Mouse (Mus musculus): ENCODE results near the gene D5Ertd579e.

The D5Ertd579e gene

DNA sequence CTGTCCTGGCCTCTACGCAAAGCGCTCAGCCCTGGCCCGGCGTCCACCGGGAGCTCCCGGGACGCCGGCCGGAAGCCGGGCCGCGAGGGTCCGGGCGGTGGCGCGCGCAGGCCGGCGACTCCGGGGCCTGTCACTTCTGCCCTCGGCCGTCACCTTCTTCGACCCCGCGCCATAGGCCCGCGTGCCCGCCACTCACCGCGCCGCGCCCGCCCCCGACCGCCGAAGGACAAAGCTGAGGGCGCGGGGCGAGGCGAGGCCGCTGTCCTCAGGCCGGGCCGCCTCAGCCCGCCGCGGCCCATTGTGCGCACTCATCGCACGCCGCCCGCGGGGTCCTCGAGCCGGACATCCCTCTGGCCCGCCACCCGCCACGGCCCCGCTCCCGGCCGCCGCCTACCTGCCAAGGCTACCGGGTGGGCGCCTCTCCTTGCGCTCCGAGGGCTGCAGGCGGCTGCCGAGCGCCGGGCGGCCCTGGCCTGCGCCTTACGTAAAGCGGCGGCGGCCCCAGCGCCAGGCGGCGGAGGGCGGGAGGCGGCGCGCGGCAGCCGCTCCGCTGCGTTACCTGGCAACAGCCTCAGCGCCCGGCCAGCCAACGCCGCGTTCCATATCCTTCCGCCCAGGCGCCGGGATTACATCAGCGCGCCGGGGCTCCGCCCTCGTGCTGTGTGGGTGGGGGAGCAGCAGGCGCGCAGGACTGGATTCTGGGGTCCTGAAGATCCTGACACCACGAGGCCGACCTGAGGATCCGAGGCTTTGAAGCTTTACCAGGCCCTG is at the start of gene D5Ertd579e:
D5Ertd579e (minus strand) TSS at position 564 of the 771 bp plus-strand sequence.
- peak; percentile 95 to 97 for DNase-seq

DNA sequence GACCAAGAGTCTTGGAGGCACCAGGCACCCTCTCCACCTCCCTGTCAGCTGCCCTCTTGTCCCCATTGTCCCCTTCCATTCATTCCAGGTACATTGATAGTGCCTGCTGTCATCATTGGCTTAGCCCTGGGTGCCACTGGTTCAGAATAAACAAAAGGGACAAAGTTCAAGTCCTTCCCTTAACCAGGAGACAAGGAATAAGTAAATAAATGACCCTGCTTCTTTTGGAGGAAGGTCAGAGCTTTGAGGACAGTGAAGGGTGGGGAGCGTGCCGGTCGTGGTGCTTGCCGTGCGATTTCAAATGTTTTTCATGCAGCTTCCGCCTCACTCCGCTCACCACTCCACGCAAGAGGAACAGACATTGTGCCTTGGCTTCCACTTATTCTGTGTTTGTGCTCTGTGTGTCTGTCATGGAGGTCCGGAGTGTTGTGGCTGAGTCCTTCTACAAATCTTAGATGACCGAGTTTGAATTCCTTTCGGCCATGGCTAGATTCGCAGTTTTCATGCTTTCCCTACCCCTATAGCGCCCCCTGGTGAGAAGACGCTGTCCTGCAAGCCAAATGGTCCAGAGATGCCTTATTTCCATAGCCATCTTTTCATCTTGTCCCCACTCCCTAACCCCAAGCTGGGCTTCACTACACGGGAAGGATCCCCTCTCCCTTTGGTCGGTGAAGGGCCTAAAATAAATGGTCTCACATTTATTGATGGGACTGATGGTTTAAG is 46.5 kb upstream of the D5Ertd579e start:
- peak; percentile 90 to 93 for DNase-seq

DNA sequence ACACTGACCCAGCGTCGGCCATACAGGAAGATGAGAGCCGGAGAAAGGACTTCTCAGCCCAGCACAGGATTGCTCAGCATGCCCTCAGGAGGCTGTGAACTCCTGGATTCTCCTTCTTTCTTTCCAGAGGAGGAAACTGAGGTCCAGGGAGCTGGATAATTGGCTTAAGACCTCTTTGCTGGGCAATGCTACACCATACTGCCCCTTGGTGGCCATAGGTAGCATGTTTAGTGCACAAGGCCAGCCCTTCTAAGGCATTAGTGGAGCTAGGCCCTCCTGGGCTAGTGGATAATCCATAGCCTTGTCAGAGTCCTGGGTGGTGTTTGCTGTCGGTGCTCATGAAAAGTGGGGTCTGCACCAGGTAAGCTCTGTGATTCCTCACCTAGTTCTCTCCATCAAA is 44.0 kb upstream of the D5Ertd579e start:
- peak; percentile 76 to 85 for DNase-seq

DNA sequence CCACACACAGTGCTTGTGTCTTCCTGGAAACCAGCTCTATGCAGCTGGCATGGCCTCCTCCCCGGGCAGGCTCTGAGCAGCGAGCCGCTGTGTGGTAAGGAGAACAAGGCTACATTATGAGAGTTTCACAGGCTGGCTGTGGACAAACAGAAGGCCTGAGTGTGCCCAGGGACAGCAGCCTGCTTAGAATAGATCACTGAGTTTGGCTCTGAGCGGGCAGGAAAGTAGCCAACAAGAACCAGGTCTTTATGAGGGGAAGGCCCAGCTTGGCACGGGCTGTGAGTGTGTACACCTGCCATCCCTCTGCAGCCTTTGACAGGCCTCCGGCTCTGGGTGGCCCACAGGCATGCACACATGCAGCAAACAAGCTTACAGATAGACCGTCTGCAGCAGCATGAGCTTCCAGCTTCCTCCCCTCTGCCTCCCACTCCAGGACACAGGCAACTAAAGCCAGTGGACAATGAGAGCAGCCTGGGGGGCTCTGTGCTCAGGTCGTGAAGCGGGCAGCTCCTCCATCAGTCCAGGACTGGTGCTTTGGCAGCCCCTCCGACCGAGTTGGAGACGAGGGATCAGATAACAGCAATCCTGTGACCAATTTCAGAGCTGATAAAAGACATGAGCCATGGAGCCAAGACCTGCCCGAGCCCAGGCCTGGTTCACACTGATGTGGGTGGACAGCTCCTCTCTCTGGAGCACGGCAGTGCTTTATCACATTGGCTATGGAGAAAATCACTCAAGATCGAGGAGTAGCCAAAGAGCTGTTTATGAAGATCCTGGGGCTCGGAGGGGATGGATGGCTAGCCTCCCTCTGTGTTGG is 43.2 kb upstream of the D5Ertd579e start:
- peak; percentile 90 to 93 for DNase-seq

DNA sequence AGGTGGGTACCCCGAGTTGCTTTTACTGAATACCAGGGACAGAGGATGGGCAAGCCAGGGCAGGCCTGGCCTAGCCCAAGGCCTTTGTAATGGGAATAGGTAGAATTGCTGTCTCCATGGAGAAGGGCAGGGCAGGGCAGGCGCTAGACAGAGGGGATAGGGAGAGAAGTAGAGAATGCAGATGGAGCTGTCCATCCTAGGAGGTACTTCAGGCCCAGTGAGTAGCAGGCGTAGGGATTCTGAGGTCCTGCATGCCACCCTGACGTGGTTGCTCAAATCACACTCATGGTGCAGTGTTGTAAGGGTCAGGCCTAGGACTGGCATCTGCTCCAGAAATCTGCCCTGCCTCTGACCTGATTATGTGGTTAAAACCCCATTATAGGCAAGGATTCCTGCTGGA is 41.9 kb upstream of the D5Ertd579e start:
- DNase-seq, result peak in 1 of 2 experiments; percentile 24

DNA sequence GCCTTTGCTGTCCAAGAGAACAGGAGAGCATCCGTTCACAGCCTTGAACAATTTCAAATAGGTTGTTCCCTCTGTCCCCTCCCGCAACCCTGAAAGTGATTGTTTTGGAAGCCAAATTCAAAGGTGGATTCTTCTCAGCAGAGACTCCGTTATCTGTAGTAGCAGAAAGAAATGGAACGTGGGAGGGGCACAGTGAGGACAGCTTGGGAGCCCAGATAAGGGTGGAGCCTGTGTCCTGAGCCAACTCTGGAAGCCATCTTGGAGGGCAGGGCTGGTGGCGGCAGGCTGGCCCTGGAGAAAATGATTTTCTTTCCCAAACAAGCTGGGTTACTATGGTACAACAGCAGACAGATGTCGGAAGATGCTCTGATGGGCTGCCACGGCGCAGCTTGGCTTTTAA is 40.2 kb upstream of the D5Ertd579e start:
- peak; percentile 46 to 52 for DNase-seq

DNA sequence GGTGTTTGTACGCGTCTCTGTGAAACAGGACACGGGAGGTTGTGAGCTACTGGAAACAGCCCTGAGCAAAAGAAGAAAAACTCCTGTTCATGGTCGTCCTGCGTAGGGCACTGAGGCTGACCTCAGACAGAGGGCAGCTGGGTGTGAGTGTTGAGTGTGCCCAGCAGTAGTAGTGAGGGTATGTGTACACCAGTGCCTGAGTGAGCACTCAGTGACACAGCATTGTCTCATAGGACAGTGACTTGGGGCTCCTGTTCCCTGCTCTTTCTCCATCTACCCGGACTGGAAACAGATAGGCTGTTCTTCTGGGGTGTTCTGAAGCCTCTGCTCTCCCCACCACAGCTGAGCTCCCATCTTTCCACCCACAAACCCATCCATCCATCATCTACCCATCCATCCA is 39.3 kb upstream of the D5Ertd579e start:
- DNase-seq, result peak in 1 of 2 experiments; percentile 5

DNA sequence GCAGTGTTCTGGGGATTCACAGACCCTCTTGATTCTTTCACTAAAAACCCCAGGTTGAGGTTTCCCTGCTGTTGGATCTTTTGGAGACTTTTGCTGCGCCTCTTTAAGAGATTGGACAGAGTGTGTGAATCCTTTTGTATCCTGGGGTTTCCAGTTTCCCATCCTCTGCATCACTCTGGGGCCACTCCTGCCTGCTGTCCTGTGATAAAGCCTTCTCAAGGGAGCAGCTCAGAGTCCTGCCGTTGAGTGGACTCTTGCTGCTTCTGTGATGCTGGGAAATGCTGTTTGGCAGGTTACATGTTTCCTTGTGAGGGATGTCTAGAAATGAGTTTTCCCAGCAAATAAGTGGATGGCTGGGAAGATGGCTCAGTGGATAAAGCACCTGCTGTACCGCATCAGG is 37.6 kb upstream of the D5Ertd579e start:
- no peak for DNase-seq

DNA sequence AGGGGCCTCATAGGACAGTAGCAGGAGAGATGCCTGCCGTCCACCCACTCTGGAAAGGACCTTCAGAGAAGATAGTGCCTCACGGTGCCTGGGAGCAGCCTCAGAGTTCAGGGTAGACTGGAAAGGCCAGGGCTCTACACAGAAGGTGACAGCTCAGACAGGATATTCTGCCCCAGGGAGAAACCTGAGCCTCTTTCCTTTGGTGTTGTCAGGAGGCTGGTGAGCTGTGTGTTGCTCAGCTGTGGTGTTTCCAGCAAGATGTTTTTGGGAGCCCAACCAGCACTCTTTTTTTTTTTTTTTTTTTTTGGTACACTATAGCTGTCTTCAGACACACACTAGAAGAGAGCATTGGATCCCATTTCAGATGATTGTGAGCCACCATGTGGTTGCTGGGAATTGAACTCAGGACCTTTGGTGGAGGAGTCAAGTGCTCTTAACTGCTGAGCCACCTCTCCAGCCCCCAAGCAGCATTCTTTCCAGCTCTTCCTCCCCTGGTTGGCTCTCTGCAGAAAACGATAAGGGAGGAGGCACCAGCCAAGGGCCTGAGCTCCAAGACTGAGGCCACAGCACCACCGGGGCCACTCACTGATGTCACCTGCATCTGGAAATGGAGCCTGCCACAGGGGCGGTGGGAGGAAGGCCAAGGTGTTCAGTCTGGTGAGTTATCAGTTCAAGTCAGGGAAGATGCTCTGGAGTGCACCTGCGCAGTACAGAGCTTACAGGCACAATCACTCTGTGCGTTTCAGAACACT is 36.3 kb upstream of the D5Ertd579e start:
- peak in 1 of 2 experiments; percentile 16 for DNase-seq

DNA sequence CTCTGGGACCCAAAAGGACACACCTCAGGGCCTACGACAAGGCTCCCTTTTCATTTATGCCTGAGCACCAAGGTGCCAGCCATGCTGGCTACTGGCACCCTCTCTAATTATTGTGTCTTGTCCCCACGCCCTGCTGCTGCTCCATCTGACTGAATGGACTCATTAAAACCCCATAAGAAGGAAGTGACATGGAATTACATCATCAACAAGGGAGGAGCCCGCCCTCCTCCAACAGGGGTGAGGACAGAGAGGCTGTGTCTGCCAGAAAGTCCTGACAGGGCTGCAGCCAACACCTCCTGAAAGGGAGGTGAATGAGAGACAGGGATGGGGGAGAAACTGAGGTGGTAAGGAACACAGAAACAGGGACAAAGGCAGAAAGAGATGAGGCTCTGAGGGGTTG is 34.9 kb upstream of the D5Ertd579e start:
- DNase-seq, result peak; percentile 52 to 53

DNA sequence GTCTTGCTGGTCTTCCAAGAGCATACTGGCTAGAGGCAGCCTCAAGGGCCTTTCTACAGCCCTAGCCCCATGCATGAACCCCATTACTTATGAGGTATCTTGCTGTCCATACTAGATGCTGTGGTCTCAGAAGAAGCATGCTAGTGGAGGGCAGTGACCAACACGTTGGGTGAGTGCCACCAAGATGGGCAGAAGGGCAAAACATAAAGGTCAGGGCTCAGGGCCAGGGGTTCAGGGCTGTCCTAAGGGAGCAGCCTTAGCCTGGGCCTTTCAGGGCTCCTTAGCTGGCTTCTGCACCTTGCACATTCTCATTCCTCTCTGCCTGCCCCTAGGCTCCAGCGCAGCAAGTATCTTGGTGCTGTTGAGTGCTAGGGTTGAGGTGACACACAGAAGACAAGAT is 34.1 kb upstream of the D5Ertd579e start:
- peak in 1 of 2 experiments; percentile 13 for DNase-seq

DNA sequence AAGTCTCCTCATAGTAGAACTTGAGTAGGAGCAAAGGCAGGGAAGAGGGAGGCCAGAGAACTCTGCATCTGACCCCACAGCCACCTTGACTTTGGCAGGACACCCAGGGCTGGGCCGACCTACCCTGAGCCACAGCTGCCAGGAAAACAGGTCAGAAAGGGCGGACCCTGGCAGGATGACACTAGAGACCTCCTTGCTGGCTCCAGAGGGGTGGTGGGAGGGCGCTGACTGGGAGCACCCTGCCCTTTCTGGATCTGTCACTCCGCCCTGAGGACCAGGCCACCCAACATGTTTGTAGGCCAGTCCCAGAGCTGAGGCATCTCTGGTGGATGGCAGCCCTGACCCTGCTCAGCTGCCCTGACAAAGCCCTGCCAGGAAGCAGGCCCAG is 33.3 kb upstream of the D5Ertd579e start:
- peak in 1 of 2 experiments; percentile 34 for DNase-seq

DNA sequence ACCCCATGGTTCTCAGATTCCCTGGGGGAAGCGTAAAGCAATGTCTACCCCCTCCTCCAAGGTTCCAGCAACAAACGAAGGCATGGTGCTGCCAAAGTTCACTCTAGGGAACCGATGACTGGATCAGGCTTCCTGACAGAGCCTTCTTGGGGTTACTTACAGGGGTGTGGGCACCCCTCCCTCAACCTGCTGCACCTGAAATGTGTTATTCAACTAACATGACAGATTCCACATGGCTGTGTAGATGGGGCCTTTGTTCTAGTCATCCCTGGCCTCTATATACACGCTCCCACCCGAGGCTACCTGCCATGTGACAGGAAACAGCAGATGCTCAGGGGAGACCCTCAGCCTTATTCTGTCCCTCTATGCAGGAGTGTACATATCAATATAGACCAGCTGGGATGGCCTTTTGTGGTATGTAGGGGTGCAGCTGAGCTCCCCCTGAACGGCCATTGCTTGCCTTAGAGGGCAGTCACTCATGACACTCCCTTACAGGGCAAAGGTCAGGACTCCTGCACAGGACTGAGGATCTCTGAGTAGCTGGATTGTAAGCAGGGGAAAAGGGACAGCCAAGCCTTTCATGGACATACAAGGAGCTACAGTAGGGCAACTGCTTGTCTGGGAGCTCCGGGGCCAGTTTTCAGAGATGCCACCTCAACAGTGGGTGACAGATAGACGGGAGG is 32.7 kb upstream of the D5Ertd579e start:
- no peak for DNase-seq

DNA sequence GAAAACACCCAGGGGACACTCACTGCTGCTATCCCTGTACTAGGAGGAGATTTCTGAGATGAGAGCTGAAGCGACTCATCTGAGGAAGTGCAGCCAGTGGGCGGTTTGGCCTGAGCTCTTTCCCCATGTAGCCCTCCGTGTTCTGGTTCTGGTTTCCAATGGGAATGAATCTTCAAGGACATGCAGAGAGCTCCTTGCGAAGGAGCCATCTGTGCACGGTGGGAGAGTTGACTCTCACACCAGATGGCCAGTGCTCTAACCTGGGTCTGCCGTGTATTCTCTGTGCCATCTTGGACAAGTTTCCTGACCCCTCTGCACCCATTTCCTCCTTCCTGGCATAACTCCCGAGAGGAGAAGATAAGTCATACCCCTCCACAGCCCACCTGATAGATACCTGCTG is 32.0 kb upstream of the D5Ertd579e start:
- peak; percentile 87 to 88 for DNase-seq

DNA sequence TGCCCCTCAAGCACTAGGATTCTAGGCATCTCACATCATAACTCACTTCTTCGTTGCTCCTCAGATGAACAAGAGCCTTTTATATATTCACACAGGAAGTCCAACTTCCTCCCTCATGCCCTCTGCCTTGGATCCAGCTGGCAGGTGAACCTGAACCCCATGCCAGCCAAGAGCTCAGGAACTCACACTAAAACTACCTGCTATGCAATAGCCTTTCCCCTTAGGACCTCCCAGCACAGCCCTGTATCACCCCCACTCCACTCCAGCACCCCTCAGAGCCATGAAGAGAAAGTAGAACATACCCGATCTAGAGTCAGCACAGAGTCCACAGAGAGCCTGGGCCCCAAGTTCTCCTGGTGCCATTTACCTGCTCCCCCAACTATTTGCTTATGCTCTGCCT is 31.3 kb upstream of the D5Ertd579e start:
- DNase-seq, result peak; percentile 70 to 75

DNA sequence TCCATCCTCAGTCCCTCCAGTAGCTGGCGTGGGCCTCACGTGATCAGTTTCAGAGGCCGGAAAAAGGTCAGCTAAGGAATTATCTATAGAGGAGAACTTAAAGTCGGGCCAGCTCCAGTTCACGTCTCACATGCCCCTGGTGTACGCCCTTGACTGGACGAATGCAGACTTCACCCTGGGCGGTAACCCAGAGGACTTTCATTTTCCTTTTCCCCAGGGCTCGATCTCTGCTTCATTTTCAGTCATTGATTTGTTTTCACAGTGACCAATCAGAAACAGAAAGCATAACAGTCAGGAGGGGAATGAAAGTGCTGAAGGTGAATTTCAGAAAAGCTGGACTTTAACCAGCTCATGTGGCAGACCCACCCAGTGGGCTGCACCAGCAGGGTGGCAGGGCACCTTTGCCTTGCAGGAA is 30.6 kb upstream of the D5Ertd579e start:
- peak in 1 of 2 experiments; percentile 9 for DNase-seq

DNA sequence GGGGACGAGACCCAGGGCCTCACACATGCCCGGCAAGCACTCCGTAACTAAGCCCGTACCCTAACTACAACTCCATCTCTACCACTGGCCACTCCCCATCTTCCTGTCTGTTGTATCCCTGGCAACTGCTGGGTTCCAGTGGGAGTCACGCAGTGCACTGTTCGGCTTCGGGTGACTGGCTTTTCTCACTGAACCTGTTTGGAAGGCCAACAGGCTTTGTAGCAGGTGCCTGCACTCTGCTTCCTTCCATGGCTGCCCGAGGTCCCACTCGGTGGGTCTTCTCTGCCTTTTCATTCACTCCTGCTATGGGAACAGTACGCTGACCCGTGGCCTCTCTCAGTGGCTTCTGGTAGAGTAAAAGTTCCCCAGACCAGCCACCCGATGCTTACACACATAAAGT is 30.0 kb upstream of the D5Ertd579e start:
- DNase-seq, result no peak

DNA sequence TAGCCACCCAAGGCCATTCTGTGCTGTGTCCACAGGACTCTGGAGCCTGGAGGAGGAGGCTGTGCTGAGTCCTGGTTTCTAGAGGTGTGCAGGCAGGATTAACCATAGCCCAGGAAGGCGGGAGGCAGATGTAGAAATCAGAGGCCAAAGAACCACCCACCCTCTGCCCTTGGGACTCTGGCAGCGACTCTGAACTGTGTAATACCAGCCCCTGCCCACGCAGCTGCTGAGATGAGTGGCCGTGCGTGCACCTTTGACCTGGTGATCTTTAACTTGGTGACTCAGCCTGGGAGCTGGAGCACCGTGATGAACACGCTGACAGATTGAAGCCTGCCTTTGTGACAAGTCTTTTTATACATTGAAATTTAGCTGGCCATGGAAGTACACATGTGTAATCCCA is 28.4 kb upstream of the D5Ertd579e start:
- DNase-seq, result peak in 1 of 2 experiments; percentile 11

DNA sequence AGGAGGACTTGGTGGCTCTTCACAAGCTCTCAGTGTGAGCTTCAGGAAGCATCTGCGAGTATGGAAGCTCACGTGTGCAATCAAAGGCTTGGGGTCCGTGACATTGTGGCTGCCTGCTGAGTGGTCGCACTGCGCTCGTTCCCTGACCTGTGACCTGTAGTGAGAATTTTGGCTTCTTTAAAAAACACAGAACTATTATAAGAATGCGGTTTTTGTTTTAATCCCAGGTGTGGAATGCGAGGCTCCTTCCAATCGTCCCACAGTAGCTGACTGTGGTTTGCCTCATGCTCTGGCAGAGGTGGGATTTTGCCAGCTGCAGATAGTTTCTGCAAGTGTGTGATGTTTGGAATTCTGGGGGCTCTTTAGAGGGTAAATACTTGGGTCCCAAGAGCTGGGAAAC is 27.5 kb upstream of the D5Ertd579e start:
- no peak for DNase-seq

DNA sequence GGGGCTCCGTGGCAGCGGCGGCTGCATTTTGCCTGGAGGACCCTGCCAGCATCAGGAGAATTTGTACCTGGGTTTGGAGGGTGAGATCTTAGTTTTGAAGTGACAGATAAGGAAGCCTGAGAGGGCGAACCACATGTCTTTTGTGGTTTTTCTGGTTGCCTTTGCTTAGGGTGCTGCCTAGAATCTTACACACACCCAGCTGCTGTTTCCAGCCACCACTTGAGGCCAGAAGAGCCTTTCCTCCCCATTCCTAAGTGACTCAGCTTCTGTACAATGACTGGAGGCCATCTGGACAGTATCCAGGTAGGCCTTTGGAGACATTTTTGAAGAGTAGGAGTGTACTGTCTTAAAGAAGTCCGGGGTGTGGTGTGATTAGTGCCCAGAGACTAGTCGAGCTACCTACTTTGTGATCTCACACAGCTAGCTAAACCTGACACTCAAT is 26.6 kb upstream of the D5Ertd579e start:
- no peak for DNase-seq

DNA sequence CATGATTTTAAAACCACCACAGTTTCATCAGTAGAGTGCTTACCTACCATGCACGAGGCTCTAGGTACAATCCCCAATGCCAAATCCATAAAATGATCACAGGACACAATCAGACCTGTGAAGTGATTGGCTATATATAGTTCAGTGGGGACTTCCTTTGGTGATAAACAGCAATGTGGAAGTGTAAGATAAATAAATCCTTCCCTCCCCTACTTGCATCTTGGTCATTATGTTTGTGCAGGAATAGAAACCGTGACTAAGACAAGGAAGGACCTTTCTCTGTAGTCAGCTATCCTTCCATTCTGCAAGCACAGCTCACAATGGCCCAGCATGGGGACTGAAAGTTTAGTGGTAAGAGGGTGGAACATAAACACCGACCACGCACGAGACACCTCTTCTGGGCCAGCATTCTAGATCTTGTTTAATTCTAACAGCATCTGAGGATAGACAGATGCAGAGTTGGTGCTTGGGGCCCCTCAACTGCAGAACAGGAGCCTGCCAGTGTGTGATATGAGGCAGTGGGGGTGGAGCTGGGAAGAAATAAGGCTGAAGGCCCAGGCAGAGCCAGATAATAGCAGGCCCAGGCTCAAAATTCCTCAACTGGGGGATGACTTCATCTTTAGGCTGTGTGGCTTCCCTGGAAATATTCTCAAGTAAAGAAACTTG is 25.0 kb upstream of the D5Ertd579e start:
- no peak for DNase-seq
